Mouse (Mus musculus) olfactory bulb, adult 2 months (tissue): ENCODE measurements around the gene Slc12a5.
A peak's percentile ranks its signal among the peaks of the same experiment; 100 is the strongest.

Experiments used
- CTCF ChIP-seq: fragments of 200-500 bp; IDR thresholded peaks from 2 replicates; pipeline ENCODE4 v1.5.1; 2012; ENCODE audit warnings: low read depth, mild to moderate bottlenecking, low read length, moderate library complexity; ENCODE audit not compliant: insufficient read depth
- POLR2A ChIP-seq: fragments of 200-500 bp; IDR thresholded peaks from 2 replicates; pipeline ENCODE4 v1.6.1; 2012; ENCODE audit warnings: mild to moderate bottlenecking, low read depth, low read length, moderate library complexity; ENCODE audit not compliant: insufficient read depth

- TF ChIP-seq POLR2A, result no peak
- peak; percentile 54; the same call in 1 of the 2 replicates for TF ChIP-seq CTCF
These were observed 6.6 kb downstream of the Slc12a5 start for GRCm38 (mm10) chr2:164967193-164967592.
